Mouse (Mus musculus) lung, postnatal 0 days (tissue): ENCODE data around the gene Gm49354.

Experiments
- CTCF ChIP-seq: IDR thresholded peaks from 2 replicates; pipeline ENCODE4 v1.5.1; 2016; ENCODE audit warnings: antibody characterized with exemption, mild to moderate bottlenecking
- EP300 ChIP-seq: IDR thresholded peaks from 2 replicates; pipeline ENCODE4 v1.6.1; 2016; ENCODE audit warnings: antibody characterized with exemption, mild to moderate bottlenecking, control low read depth

DNA sequence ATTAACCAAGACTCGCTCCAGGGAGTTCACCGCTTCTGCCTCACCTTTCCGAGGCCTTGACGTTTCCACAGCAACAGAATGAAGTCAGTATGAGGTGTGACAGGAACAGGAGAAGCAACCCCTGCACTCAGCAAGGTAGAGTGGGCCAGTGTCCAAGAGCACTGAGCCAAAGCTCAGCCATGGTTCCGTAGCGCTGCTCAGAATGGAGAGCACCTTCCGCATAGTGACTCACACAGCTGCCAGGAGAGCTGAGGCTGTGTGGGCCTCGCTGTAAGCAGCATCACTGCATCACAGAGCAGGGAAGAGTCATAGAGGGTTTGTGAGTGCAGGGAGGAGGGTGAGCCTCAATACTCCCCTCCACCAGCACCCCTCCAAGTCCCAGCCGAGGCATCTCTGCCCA lies 35.3 kb downstream of the Gm49354 start, which contains the start of gene 1700014D04Rik:
- TF ChIP-seq CTCF = no peak
- no peak for TF ChIP-seq EP300
